Mouse (Mus musculus) liver, embryonic 16.5 days (tissue): ENCODE measurements around the gene Plod2. TPM values are rescaled to one million over a fixed set of nuclear protein-coding genes. Genes with fewer than 3 reads are reported as not detected.

Experiments
- ATAC-seq: fragments of 200-750 bp; cut with Nextera tagmentation; 2 replicates; pipeline ENCODE4 v1.8.0; 2017; ENCODE audit warnings: low read depth, mild to moderate bottlenecking, moderate number of reproducible peaks, moderate library complexity
- H3K27ac ChIP-seq: fragments of 300-500 bp; sonication (generic); 2 replicates; pipeline ENCODE4 v1.5.1; 2014; ENCODE audit warnings: mild to moderate bottlenecking, low read length
- H3K27me3 ChIP-seq: fragments of 300-500 bp; sonication (generic); 2 replicates; pipeline ENCODE4 v1.6.1; 2014; ENCODE audit warnings: low read depth, low read length, mixed read lengths; ENCODE audit not compliant: control insufficient read depth, insufficient read depth
- H3K36me3 ChIP-seq: fragments of 300-500 bp; sonication (generic); 2 replicates; pipeline ENCODE4 v1.6.1; 2014; ENCODE audit warnings: mild to moderate bottlenecking; ENCODE audit not compliant: control insufficient read depth, insufficient read depth
- H3K4me1 ChIP-seq: fragments of 300-500 bp; sonication (generic); 2 replicates; pipeline ENCODE4 v1.6.1; 2014; ENCODE audit warnings: low read depth, low read length, mixed read lengths; ENCODE audit not compliant: control insufficient read depth
- H3K4me2 ChIP-seq: fragments of 300-500 bp; sonication (generic); 2 replicates; pipeline ENCODE4 v1.6.1; 2014; ENCODE audit warnings: low read depth, low read length, mixed read lengths
- H3K4me3 ChIP-seq: fragments of 300-500 bp; sonication (generic); 2 replicates; pipeline ENCODE4 v1.5.1; 2014; ENCODE audit warnings: low read depth, mild to moderate bottlenecking, low read length
- H3K9ac ChIP-seq: fragments of 300-500 bp; sonication (generic); 2 replicates; pipeline ENCODE4 v1.6.1; 2014; ENCODE audit warnings: low read depth, low read length
- H3K9me3 ChIP-seq: fragments of 300-500 bp; sonication (generic); replicated peaks from 2 replicates; pipeline ENCODE4 v1.6.1; 2016; ENCODE audit warnings: low read length; ENCODE audit not compliant: control insufficient read depth
- WGBS: fragments of 180-500 bp; shearing (Covaris S2); extraction: QIAGEN DNeasy Blood & Tissue Kit; methylation state at CpG from one replicate; pipeline ENCODE4 v1.1.7; 2014; ENCODE audit not compliant: insufficient replicate concordance; 5-methylcytosine and 5-hydroxymethylcytosine counted together
- polyA plus RNA-seq: library from polyadenylated mRNA; unstranded; fragments of >200 nt; fragmentation: Nextera tagmentation; extraction: Ambion mirVana; gene quantifications from 2 replicates; pipeline ENCODE4 v1.2.1, GENCODE M21; 2015

The Plod2 gene
- polyA plus RNA-seq, 1 experiment from 2014 or later = 3.0 TPM

GRCm38 (mm10) chr9:92564391-92564790, 22.4 kb downstream of the Plod2 start:
- no peak overlapping the region for H3K9ac ChIP-seq
- no peaks in the 10 kb centered on the region for H3K36me3 ChIP-seq
- H3K27ac ChIP-seq = no peak overlapping the region
- H3K9me3 ChIP-seq = no peaks in the 10 kb centered on the region
- 74% methylated on average over 1 of the region's 1 CpGs for WGBS
- no peaks in the 10 kb centered on the region for H3K27me3 ChIP-seq
- no peak for ATAC-seq
- H3K4me3 ChIP-seq = no peak overlapping the region
- no peak overlapping the region for H3K4me2 ChIP-seq
- no peaks in the 10 kb centered on the region for H3K4me1 ChIP-seq

DNA sequence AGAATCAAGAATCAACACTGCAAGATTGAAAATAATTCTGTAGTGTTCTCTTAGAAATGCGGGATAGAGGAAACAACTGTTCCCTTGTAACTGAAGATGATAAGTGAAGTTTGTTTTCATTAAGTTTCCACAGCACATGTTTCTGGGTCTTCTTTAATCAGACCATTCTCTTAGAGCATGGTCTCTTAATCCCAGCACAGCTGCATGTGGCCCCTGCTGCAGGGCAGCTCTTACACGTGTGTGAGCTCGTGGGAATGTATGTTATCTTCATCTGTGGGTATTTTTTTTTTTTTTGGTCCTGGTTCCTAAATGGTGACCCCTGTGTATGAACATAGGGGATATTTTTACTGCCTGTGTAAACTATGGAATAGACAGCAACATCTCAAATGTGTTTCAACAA, 24.2 kb downstream of the Plod2 start:
- Histone ChIP-seq H3K9me3 (no peaks in the 10 kb centered on the region), H3K4me3 (no peak overlapping the region), H3K27ac (no peak overlapping the region), H3K4me2 (no peak overlapping the region), H3K27me3 (no peaks in the 10 kb centered on the region), H3K36me3 (no peaks in the 10 kb centered on the region), H3K9ac (no peak overlapping the region), H3K4me1 (no peaks in the 10 kb centered on the region)
- no peak for ATAC-seq
- 52% methylated on average over 3 of the region's 3 CpGs for WGBS

DNA sequence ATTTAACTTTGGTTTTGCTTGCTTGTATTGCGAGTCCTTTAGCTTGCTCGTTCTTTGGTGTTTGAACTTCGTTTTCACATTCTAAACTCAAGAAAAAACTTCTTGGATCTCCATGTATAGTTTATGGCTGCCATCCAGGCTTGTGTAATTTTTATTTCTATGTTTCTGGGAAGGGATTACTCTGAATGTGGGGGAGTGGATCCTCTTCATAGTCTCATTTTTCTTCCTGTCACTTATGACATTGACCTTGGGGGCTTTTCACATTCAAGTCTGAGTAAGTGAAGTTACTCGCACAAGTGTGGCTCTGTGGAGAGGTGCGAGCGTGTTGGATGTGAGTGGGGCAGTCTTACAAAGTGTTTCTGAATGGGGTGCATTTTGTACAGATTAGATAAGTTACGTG, 25.5 kb downstream of the Plod2 start:
- Histone ChIP-seq H3K4me3 (no peak overlapping the region), H3K9me3 (no peaks in the 10 kb centered on the region), H3K27ac (no peak overlapping the region), H3K9ac (no peak overlapping the region), H3K4me1 (no peaks in the 10 kb centered on the region), H3K36me3 (no peaks in the 10 kb centered on the region), H3K27me3 (no peaks in the 10 kb centered on the region), H3K4me2 (no peak overlapping the region)
- WGBS = 61% methylated on average over 7 of the region's 7 CpGs
- no peak for ATAC-seq

DNA sequence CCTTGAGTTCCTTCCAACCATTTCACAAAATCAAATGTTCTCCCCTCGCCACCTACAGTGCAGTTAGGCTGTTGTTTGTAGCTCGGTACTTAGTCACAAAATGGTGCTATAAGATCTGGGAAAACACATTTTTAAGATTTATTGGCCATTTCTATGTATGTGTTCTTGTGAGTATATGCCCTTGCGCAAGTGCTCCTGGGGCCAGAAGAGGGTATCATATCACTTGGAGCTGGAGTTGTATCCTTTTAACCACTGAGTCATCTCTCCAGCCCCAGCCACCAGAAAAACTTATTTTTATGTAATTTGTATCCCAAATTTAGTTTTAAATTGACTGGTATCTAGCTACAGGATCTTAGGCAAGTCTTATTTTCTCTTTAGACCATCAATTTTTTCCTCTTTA, 26.8 kb downstream of the Plod2 start:
- Histone ChIP-seq H3K4me1 (no peaks in the 10 kb centered on the region), H3K4me3 (no peak overlapping the region), H3K27me3 (no peaks in the 10 kb centered on the region), H3K9ac (no peak overlapping the region), H3K9me3 (no peaks in the 10 kb centered on the region), H3K27ac (no peak overlapping the region), H3K36me3 (no peaks in the 10 kb centered on the region), H3K4me2 (no peak overlapping the region)
- no peak for ATAC-seq
- WGBS = 63% methylated on average over 3 of the region's 3 CpGs

- no peak overlapping the region for H3K4me2 ChIP-seq
- WGBS = 64% methylated on average over 8 of the region's 8 CpGs
- no peak for ATAC-seq
- no peak overlapping the region for H3K4me3 ChIP-seq
- no peaks in the 10 kb centered on the region for H3K4me1 ChIP-seq
- H3K9ac ChIP-seq = no peak overlapping the region
- H3K27ac ChIP-seq = no peak overlapping the region
- no peaks in the 10 kb centered on the region for H3K9me3 ChIP-seq
- H3K27me3 ChIP-seq = no peaks in the 10 kb centered on the region
- no peaks in the 10 kb centered on the region for H3K36me3 ChIP-seq
Measured at GRCm38 (mm10) chr9:92572376-92573108, 30.5 kb downstream of the Plod2 start.

DNA sequence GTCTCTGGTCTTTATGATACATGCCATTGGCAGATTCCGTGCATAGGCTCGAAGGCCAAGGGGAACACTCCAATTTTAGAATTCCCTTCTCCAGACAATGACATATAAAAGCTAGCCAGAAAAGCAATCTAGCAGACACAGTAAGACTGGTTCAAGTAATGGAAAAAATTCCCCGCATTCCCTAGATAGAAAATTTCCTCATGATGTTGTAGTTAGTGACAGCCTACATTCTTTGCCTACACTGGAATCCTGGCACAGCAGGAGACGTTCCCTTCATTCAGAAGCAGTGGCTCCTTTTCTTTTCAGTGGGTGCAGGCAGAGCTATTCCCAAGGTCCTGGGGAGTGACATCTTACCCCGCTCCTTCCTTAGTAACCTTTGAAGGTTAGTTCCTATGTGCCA, 41.9 kb downstream of the Plod2 start:
- Histone ChIP-seq H3K4me2 (no peak overlapping the region), H3K36me3 (no peaks in the 10 kb centered on the region), H3K9me3 (no peaks in the 10 kb centered on the region), H3K4me3 (no peak overlapping the region), H3K4me1 (no peaks in the 10 kb centered on the region), H3K27ac (no peak overlapping the region), H3K27me3 (no peaks in the 10 kb centered on the region), H3K9ac (no peak overlapping the region)
- ATAC-seq = no peak
- WGBS = 65% methylated on average over 5 of the region's 5 CpGs

DNA sequence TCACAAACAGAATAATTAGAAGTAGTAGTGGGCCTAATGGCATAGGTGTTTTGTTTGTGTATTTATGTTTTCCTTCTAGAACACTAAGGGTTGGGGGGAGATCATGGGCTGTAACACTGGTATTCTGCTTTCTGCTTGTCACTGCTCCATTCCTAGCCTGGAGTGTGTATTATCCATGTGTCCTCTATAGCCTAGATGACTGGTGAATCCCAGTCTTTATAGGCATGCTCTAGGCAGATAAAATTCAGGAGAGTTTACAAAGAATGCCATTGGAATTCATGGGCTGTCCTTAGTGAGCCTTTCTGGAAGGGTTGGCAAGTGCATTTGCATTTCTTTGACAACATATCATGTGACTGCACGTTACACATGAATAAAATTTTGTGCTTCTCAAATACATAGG, 44.0 kb downstream of the Plod2 start:
- Histone ChIP-seq H3K27me3 (no peaks in the 10 kb centered on the region), H3K27ac (no peak overlapping the region), H3K4me1 (no peaks in the 10 kb centered on the region), H3K36me3 (no peaks in the 10 kb centered on the region), H3K9me3 (no peaks in the 10 kb centered on the region), H3K9ac (no peak overlapping the region), H3K4me3 (no peak overlapping the region), H3K4me2 (no peak overlapping the region)
- WGBS = 54% methylated on average over 1 of the region's 1 CpGs
- ATAC-seq = no peak

DNA sequence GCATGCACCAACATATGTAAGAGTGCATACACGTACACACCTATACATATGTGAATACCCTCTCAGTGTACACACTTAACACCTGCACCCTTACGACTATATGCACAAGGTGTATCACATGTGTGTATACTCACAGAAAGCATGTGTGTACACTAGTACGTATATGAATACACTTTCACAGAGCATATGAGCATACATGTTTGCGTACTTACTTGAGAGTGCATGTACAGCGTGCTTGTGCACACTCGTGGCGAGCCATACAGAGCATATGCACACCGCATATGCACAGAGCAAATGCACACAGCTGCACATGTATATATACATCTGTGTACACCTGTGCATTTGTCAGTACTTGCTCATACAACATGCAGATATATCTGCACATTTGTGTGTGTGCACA, 45.4 kb downstream of the Plod2 start:
- WGBS = 77% methylated on average over 8 of the region's 8 CpGs
- Histone ChIP-seq H3K9ac (no peak overlapping the region), H3K4me2 (no peak overlapping the region), H3K9me3 (no peaks in the 10 kb centered on the region), H3K27ac (no peak overlapping the region), H3K36me3 (no peaks in the 10 kb centered on the region), H3K27me3 (no peaks in the 10 kb centered on the region), H3K4me1 (no peaks in the 10 kb centered on the region), H3K4me3 (no peak overlapping the region)
- ATAC-seq = 0 out of 2 replicates have a peak, but pooled peaks have one; percentile 7

DNA sequence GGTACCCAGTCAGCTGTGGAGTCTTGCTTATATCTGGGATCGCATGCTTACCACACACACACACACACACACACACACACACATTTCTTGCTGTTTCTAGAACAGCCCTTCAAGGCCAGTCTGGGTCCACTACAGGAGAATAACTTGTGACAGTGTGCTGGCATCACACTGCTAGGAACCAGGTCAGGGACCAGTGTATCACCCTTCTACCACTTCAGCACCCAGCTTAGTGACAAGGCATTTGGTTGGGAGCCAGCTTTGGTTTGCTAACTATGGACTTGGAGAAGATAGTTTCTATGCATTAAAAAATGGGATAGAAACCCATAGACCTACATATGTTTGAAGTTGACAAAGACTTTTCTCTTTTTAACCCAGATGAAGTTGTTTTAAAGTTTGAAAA, 46.2 kb downstream of the Plod2 start:
- WGBS = 61% methylated on average over 1 of the region's 1 CpGs
- no peak overlapping the region for H3K9ac ChIP-seq
- no peak overlapping the region for H3K4me2 ChIP-seq
- H3K9me3 ChIP-seq = no peaks in the 10 kb centered on the region
- H3K4me3 ChIP-seq = no peak overlapping the region
- no peaks in the 10 kb centered on the region for H3K27me3 ChIP-seq
- no peak overlapping the region for H3K27ac ChIP-seq
- H3K36me3 ChIP-seq = no peaks in the 10 kb centered on the region
- no peaks in the 10 kb centered on the region for H3K4me1 ChIP-seq
- no peak for ATAC-seq
